Mouse (Mus musculus) midbrain, embryonic 16.5 days (tissue): ENCODE measurements around the gene Slc39a9. TPM values are rescaled to one million over a fixed set of nuclear protein-coding genes. Genes with fewer than 3 reads are reported as not detected.

ENCODE experiments used
- ATAC-seq: fragments of 200-750 bp; cut with Nextera tagmentation; 2 replicates; pipeline ENCODE4 v1.8.0; 2017; ENCODE audit warnings: moderate TSS enrichment
- H3K27ac ChIP-seq: fragments of 300-500 bp; sonication (generic); 2 replicates; pipeline ENCODE4 v1.5.1; 2014; ENCODE audit warnings: mild to moderate bottlenecking, low read length, mixed read lengths
- H3K27me3 ChIP-seq: fragments of 300-500 bp; sonication (generic); 2 replicates; pipeline ENCODE4 v1.6.1; 2014; ENCODE audit warnings: low read depth, low read length, mixed read lengths; ENCODE audit not compliant: control insufficient read depth, insufficient read depth
- H3K36me3 ChIP-seq: fragments of 300-500 bp; sonication (generic); 2 replicates; pipeline ENCODE4 v1.6.1; 2014; ENCODE audit warnings: mild to moderate bottlenecking, low read length, moderate library complexity, mixed read lengths; ENCODE audit not compliant: control insufficient read depth, insufficient read depth
- H3K4me1 ChIP-seq: fragments of 300-500 bp; sonication (generic); 2 replicates; pipeline ENCODE4 v1.6.1; 2014; ENCODE audit warnings: mild to moderate bottlenecking, low read length, mixed read lengths; ENCODE audit not compliant: control insufficient read depth, insufficient read depth
- H3K4me2 ChIP-seq: fragments of 300-500 bp; sonication (generic); 2 replicates; pipeline ENCODE4 v1.6.1; 2014; ENCODE audit warnings: mild to moderate bottlenecking, low read length, mixed read lengths
- H3K4me3 ChIP-seq: fragments of 300-500 bp; sonication (generic); 2 replicates; pipeline ENCODE4 v1.5.1; 2014; ENCODE audit warnings: low read depth, mild to moderate bottlenecking, low read length, moderate library complexity, mixed read lengths
- H3K9ac ChIP-seq: fragments of 300-500 bp; sonication (generic); 2 replicates; pipeline ENCODE4 v1.6.1; 2014; ENCODE audit warnings: low read depth, low read length, mixed read lengths
- H3K9me3 ChIP-seq: fragments of 300-500 bp; sonication (generic); replicated peaks from 2 replicates; pipeline ENCODE4 v1.6.1; 2014; ENCODE audit warnings: mild to moderate bottlenecking, low read length, mixed read lengths; ENCODE audit not compliant: control insufficient read depth, poor library complexity, severe bottlenecking
- WGBS: fragments of 180-500 bp; shearing (Covaris S2); extraction: QIAGEN DNeasy Blood & Tissue Kit; methylation state at CpG from one replicate; pipeline ENCODE4 v1.1.7; 2014; 5-methylcytosine and 5-hydroxymethylcytosine counted together
- polyA plus RNA-seq: library from polyadenylated mRNA; unstranded; fragments of >200 nt; fragmentation: Nextera tagmentation; extraction: Ambion mirVana; gene quantifications from 2 replicates; pipeline ENCODE4 v1.2.1, GENCODE M21; 2015

The Slc39a9 gene
- polyA plus RNA-seq, 1 experiment from 2014 or later, result 25.2 TPM

GRCm38 (mm10) chr12:80603566-80603965 lies 40.1 kb upstream of the Slc39a9 start:
- Histone ChIP-seq H3K36me3 (no peaks in the 10 kb centered on the region; the same call in 1 of the 2 replicates), H3K4me1 (peaks cover 10% of the 10 kb centered on the region), H3K27me3 (no peaks in the 10 kb centered on the region), H3K9ac (no peak overlapping the region), H3K9me3 (no peaks in the 10 kb centered on the region), H3K4me3 (no peak overlapping the region), H3K4me2 (no peak overlapping the region), H3K27ac (peak overlapping the region; percentile 12; the same call in 1 of the 2 replicates)
- no peak for ATAC-seq
- WGBS, result 59% methylated on average over 4 of the region's 4 CpGs

- no peak overlapping the region; the same call in 1 of the 2 replicates for H3K27ac ChIP-seq
- H3K36me3 ChIP-seq, result no peaks in the 10 kb centered on the region; the same call in 1 of the 2 replicates
- H3K9me3 ChIP-seq, result no peaks in the 10 kb centered on the region
- ATAC-seq, result peak; percentile 41; the same call in 1 of the 2 replicates
- no peak overlapping the region for H3K9ac ChIP-seq
- no peak overlapping the region for H3K4me3 ChIP-seq
- 71% methylated on average over 2 of the region's 2 CpGs for WGBS
- no peak overlapping the region for H3K4me2 ChIP-seq
- H3K4me1 ChIP-seq, result peaks cover 10% of the 10 kb centered on the region
- H3K27me3 ChIP-seq, result no peaks in the 10 kb centered on the region
Measured at GRCm38 (mm10) chr12:80604218-80604617, 39.5 kb upstream of the Slc39a9 start.

- Histone ChIP-seq H3K4me3 (no peak overlapping the region), H3K9me3 (no peaks in the 10 kb centered on the region), H3K4me1 (peaks cover 8% of the 10 kb centered on the region), H3K9ac (no peak overlapping the region), H3K27me3 (no peaks in the 10 kb centered on the region), H3K36me3 (no peaks in the 10 kb centered on the region), H3K27ac (no peak overlapping the region), H3K4me2 (no peak overlapping the region)
- 97% methylated on average over 1 of the region's 1 CpGs for WGBS
- ATAC-seq, result no peak
Measured at GRCm38 (mm10) chr12:80608576-80608975, 35.1 kb upstream of the Slc39a9 start.

- WGBS, result 85% methylated on average over 3 of the region's 3 CpGs
- Histone ChIP-seq H3K4me3 (no peak overlapping the region), H3K9me3 (no peaks in the 10 kb centered on the region), H3K9ac (no peak overlapping the region), H3K4me1 (no peaks in the 10 kb centered on the region), H3K4me2 (no peak overlapping the region), H3K27ac (no peak overlapping the region), H3K36me3 (no peaks in the 10 kb centered on the region), H3K27me3 (no peaks in the 10 kb centered on the region)
- ATAC-seq, result no peak
Measured at GRCm38 (mm10) chr12:80609928-80610327, 33.8 kb upstream of the Slc39a9 start.

GRCm38 (mm10) chr12:80612113-80612791 lies 31.4 kb upstream of the Slc39a9 start:
- Histone ChIP-seq H3K27me3 (no peaks in the 10 kb centered on the region), H3K4me3 (no peak overlapping the region), H3K4me1 (no peaks in the 10 kb centered on the region), H3K4me2 (no peak overlapping the region), H3K27ac (0 out of 2 replicates have a peak overlapping the region, but pooled peaks have one; percentile 12), H3K9me3 (no peaks in the 10 kb centered on the region), H3K36me3 (no peaks in the 10 kb centered on the region), H3K9ac (no peak overlapping the region)
- peak; percentile 66; the same call in 1 of the 2 replicates for ATAC-seq
- 55% methylated on average over 9 of the region's 9 CpGs for WGBS

GRCm38 (mm10) chr12:80615371-80616257 lies 28.1 kb upstream of the Slc39a9 start:
- Histone ChIP-seq H3K36me3 (no peaks in the 10 kb centered on the region), H3K27ac (no peak overlapping the region), H3K27me3 (no peaks in the 10 kb centered on the region), H3K4me3 (no peak overlapping the region), H3K4me2 (no peak overlapping the region), H3K9me3 (no peaks in the 10 kb centered on the region), H3K9ac (no peak overlapping the region), H3K4me1 (no peaks in the 10 kb centered on the region)
- no peak for ATAC-seq
- WGBS, result 65% methylated on average over 7 of the region's 7 CpGs

GRCm38 (mm10) chr12:80620501-80620900 lies 23.2 kb upstream of the Slc39a9 start:
- Histone ChIP-seq H3K27me3 (no peaks in the 10 kb centered on the region), H3K36me3 (no peaks in the 10 kb centered on the region), H3K4me3 (no peak overlapping the region), H3K4me2 (no peak overlapping the region), H3K4me1 (no peaks in the 10 kb centered on the region), H3K9me3 (no peaks in the 10 kb centered on the region), H3K27ac (no peak overlapping the region), H3K9ac (no peak overlapping the region)
- ATAC-seq, result no peak
- 83% methylated on average over 5 of the region's 5 CpGs for WGBS

- Histone ChIP-seq H3K4me2 (no peak overlapping the region), H3K36me3 (peaks cover 23% of the 10 kb centered on the region), H3K27me3 (no peaks in the 10 kb centered on the region), H3K9ac (no peak overlapping the region), H3K27ac (no peak overlapping the region), H3K4me3 (no peak overlapping the region), H3K4me1 (no peaks in the 10 kb centered on the region), H3K9me3 (no peaks in the 10 kb centered on the region)
- WGBS, result 82% methylated on average over 5 of the region's 5 CpGs
- no peak for ATAC-seq
Measured at GRCm38 (mm10) chr12:80631790-80632189, 11.9 kb upstream of the Slc39a9 start.
